Mouse (Mus musculus) gonadal fat pad, adult 2 months (tissue): Measurements from ENCODE around the gene Eln. TPM values are rescaled to one million over a fixed set of nuclear protein-coding genes. Genes with fewer than 3 reads are reported as not detected.

Experiments used
- DNase-seq: peaks from one replicate; pipeline ENCODE4 v3.0.0-alpha.2; 2012; ENCODE audit warnings: low read depth
- polyA plus RNA-seq: library from polyadenylated mRNA; depleted of rRNA; stranded (reverse); fragments of >200 nt; gene quantifications from 2 replicates; pipeline ENCODE4 v1.2.3, GENCODE M21; 2012; rRNA removed

The Eln gene
- polyA plus RNA-seq, 1 experiment = 182 TPM

DNA sequence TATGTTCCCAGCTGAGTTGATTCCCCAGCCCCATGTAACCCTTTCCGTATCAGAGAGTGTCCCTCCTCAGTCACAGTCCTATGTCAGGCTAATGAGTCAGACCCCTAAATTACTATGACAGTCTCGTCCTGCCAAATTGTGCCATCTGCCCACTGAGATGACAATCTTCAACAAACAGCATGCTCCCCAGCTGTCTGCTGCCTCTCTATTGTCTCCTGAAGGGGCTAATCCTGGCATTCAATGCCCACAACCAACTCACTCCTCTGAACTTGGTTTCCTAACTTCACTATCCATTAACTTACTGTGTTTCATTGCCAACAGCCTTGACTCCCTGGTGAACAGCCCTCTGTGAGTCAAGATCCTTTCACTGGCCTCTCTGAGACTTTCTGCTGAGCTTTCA is 62.7 kb downstream of the Eln start:
- DNase-seq = no peak

DNA sequence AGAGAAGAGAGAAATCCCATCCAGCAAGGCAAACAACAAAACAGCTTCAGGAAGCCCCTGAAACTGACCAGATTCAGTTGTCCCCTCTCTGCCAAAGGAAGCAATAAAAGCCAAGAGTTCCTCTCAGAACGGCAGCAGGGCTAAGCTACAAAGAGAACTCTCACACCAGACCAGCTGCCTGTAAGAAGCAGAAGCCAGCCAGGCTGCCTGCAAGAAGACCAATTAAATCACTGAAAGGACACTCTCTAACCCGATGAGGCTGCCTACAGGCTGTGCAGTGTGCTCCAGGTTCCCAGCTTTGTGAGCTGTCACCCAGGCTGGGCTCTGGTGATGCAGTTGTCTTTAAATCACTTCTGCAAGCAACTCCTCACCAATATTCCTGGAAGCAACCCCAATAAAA is 63.3 kb downstream of the Eln start:
- no peak for DNase-seq

DNA sequence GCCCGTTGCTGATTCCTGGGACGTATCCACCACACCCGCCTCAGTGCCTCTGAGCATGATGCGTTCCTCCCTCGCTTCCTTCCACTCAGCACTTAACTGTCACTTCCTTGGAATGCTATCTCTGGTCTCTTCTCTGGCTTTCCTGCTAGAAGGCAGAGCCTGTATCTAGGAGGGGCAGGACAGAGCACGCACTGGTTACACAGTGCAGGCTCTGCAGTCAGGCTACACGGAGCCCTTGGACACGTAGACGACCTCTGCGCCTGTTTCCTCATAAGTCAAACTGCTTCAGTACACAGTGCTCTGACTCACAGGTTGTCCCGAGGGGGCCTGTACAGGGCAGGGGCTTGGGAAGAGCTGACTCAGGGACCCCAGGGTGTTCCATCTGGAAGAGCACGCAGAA is 66.9 kb downstream of the Eln start:
- DNase-seq = no peak

DNA sequence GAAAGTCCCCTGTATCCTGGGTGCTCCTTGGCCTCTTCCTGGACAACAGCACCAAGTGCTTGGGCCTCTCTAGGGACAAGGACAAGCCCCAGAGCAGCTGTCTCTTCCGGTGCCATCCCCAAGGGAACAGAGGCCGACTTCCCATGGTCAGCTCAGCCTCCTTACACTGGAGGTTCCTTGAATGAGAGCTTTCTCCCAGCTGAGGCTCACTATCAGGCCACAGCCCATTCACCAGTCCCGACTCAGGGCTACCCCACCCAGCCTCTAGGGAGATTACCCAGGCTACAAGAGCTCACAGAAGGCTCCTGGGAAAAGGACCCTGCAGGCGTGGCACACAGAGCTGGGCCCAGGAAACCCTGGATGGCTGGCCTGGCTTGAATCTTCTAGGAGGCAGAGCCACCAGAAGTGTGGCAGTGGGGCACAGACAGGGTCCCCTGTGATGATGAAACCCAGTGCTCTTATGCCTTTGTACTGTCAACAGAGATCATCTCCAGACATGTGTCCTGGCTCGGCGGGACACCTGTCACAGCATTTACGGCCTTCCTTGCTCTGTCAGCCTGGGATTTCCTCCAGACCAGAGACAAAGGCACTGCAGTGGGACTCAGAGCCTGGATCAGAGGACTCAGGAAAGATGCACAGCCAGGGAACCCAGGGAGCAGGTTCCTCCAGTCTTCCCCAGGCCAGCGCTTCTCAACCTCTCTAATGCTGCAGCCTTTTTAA is 68.1 kb downstream of the Eln start:
- DNase-seq = no peak

DNA sequence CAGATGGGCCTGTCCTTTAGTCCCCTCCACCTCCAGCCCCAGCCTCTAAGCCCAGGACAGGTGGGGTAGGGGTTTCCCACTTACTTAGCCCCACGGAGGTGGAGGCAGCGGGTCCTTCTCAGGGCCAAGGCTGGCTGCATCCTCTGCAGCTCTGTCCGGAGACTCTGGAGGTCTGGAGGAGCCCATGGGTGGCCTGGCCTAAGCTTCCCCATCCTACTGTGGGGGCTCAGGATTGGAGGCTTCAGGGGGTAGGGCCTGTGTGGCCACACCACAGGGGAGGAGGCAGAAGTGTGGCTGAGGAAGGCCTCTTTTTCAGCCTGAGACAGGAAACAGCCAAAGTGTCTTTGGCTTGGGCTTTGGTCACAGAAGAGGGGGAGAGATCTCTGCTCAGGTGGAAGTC is 69.1 kb downstream of the Eln start:
- DNase-seq = no peak

DNA sequence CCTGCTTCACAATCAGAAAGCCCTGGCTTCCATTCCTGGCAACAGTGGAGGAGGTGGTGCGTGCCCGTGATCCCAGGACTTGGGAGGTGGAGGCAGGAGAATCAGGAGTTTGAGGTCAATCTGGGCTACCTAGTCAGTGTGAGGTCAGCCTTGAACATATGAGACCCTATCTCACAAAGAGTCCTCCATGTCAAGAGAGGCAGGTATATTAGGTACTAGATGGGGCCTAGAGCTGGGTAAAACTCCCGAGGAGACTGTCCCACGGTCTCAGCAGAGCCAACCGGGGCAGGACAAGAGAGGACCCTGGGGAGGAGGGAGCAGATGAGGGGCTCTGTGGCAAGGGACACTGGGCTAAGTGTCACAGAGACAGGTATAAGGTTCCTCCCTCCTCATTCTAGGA is 69.6 kb downstream of the Eln start:
- no peak for DNase-seq

DNA sequence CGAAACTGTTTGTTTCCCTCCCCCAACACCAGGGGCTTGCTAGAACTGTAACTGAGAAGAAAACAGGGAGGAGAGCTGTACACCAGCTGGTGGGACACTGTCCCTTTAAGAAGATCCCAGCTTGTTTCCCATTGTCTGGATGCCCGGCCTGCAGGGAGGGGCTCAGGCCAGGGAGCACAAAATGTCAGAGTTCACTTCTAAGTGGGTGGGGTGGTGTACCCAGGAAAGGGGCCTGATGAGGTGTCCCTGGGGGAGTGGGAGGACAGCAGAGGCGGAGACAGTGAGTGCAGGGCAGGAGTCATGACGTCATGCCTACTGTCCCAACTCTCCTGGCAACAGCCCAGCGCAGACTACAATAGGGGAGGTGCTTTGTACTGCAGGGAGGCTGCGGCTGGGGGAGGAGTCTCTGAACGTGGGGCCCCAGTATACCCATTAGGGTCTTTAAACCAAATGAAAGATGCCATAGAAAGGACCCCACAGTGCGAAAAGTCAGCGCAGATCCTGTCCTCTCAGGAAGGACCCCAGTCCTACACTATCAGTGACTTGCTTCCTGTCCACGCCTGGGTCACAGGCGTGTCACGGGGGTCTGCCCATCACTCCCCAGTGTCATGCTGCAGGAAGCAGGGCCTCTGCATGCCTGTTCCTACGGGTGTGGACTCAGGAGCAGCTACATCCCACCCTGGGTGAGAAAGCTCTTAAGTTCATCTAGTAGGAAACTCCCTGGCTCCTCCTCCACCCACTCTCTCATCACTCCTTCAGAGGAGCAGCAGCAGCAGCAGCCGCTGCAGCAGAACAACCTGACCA is 71.0 kb downstream of the Eln start:
- DNase-seq = no peak

DNA sequence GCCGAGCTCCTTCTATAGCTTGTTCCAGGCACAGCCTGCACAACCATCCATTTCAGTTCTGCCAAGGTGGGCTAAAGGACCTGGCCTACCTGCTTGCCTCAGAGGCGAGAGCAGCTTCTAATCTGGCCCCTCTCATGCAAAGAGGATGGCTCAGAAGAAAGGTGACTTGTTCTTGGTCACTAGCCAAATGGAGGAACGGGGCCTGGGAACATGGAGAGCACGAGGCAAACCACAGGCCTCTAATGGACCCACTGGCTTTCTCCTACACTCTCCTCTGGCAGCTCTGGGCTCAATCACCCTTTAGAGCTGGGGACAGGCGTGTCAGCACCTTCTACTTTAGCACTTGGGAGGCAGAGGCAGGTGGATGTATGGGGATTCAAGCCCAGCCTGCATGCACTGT is 72.1 kb downstream of the Eln start:
- DNase-seq = no peak

DNA sequence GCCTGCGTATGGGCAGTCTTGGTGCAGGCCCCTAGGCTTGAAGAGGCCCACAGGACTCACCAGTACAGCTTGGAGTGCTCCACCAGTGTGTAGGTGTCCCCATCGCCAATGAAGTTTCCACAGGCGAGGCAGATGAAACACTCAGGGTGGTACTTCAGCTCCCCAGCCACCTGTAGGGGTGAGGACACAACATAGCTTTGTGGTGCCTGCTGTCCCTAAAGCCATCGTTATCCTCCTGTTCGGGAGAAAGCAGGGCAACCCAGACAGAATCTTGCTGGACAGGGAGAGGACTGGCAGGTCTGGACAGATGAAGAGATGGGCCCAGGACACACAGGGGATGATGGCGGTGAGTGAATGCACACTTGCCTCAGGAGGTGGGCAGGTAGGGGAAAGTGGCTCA is 74.5 kb downstream of the Eln start:
- no peak for DNase-seq

DNA sequence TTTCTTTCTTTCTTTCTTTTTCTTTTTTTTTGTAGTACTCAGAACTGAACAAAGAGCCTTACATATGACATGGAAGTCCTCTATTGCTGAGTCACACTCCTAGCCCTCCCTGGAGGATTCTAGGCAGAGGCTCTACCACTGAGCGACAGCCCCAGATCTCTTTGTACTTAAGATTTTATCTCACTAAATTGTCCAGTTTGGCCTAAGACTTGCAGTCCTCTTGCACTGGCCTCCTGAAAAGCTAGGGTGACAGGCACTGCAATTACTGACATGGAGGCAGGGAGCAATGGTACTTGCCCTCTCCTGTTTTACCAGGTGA is 75.0 kb downstream of the Eln start:
- DNase-seq = no peak

DNA sequence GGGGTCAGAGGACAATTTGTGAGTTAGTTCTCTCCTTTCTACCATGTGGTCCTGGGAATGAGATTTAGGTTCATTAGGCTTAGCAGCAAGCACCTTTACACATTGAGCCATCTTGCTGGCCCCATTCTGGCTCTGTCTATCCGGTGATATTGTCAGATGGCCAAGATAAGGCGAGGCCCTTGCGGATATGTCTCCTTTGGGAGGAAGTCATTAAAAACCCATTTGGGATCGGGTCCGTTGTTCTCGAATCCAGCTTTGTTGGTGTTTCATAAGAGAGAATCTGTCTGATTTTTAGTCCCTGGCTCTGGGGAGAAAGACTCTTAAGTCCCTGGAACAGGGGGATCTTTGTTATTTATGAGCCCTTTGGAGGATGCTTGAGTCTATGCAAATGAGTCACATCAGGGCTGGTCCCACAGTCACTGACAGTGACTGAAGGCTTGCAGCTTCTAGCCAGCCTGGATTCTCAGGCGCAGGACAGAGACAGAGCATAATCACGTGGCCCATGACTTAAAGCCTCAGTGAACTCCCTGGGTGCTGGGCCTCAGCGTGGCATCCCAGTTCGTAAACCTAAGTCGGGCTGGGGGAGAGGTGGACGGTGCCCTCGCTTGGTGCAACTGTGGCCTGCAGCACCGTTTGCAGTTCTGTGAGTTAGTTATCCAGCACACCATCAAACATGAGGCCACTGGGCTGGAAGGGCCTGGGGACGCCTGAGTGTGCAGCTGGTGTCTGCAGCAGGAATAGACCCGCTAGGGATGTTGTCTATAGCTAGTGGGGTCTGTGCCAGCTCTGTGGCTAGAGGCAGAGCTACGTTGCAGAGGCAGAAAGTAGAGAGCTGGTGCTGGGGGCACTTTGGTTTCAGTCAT is 75.6 kb downstream of the Eln start:
- DNase-seq = no peak

DNA sequence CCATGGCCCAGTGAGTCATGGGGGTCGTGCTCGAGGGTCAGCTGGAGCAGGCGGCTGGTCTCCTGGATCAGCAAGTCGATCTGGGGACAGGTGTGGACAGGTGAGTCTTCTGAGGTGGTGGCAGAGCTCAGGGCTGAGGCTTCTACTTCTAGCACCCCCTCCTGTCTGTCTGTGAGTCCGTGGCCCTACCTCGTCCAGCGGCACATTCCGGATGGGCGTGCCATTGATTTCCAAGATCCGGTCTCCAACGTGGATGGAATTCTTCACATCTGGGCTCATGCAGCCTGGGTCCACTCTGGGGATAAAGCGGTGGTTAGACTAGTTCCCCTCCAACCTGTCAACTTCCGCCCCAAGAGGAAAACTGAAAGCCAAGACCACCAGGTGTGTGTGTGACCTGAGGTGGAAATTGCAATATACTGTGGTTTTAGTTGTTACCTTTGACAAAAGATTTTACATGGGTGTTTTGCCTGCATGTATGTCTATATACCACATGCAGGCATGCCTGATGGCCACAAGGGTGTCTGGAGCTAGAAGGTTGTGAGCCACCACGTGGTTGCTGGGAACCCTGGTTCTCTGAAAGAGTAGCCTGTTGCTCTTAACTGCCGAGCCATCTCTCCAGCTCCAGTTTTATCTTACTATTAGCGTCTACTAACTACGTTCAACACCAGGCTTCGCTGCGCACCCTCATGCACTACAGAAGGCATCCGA is 78.0 kb downstream of the Eln start:
- DNase-seq = no peak

DNA sequence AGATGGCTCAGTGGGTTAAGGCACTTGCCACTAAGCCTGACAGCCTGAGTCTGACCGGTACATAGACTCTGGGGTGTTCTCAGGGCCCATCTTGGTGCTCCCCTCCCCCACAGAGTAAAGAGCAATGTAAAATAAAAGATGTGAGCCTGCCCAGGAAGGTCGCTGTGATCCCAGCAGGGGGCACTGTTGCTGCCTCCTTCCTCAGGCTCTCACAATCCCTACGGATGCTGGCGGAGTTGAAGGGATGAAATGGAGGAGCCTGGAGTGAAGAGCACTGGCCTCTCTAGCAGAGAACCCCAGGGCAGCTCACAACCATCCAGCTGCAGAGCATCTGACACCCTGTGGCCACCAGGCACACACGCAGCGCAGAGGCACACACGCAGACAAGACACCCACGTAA is 78.6 kb downstream of the Eln start:
- no peak for DNase-seq

DNA sequence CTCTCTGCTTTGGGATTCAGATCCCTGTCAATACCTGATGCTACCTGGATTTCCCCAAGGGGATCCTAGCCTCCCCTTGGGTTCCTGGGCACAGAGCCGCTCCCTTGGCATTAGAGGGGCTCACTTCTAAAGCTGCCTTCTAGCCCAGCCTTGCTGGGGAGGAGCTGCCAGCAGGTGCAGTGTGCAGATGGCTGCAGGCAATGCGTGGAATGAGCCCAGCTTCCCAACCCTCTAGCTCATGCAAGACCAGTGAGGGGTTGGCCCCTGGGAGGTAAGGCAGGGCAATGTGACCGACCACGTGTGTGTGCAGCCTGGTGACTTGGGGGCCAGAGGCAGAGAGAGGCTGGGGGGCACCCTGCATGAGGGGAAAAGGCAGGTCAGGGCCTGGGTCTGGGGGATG is 90.4 kb downstream of the Eln start:
- no peak for DNase-seq

Other genes with a start within 250 kb of the Eln start
- gene Clip2, start 194.9 kb downstream of the Eln start, polyA plus RNA-seq = 12.8 and 14.6 TPM in 2 replicates
- gene Syna, start 187.2 kb downstream of the Eln start, polyA plus RNA-seq = 0.59 and 1.1 TPM in 2 replicates
- gene Rfc2, start 166.0 kb downstream of the Eln start, polyA plus RNA-seq = 49.8 and 58.1 TPM in 2 replicates
- gene Lat2, start 132.3 kb downstream of the Eln start, polyA plus RNA-seq = 3.9 and 6.2 TPM in 2 replicates
- 183 and 208 TPM in 2 replicates for gene Eif4h, start 107.8 kb downstream of the Eln start, polyA plus RNA-seq
- gene Limk1, start 58.7 kb downstream of the Eln start, polyA plus RNA-seq = 14.0 and 14.7 TPM in 2 replicates
- gene Tmem270, start 159.4 kb upstream of the Eln start, polyA plus RNA-seq = 1.4 and 1.9 TPM in 2 replicates
- 0.23 TPM in 1 of 2 replicates, not detected in the other for gene Cldn13, start 168.2 kb upstream of the Eln start, polyA plus RNA-seq
- gene Mettl27, start 185.0 kb upstream of the Eln start, polyA plus RNA-seq = 52.6 and 54.8 TPM in 2 replicates
- 118 and 130 TPM in 2 replicates for gene Cldn4, start 199.6 kb upstream of the Eln start, polyA plus RNA-seq
- 374 and 512 TPM in 2 replicates for gene Cldn3, start 238.9 kb upstream of the Eln start, polyA plus RNA-seq